Mouse (Mus musculus) liver (tissue): ENCODE data around the gene Dxo.
A peak's percentile ranks its signal among the peaks of the same experiment; 100 is the strongest.

ENCODE experiments used
- DNase-seq: peaks from one replicate; pipeline ENCODE4 v3.0.0-alpha.2; 2020; ENCODE audit warnings: mixed read lengths

Gene Dxo

DNA sequence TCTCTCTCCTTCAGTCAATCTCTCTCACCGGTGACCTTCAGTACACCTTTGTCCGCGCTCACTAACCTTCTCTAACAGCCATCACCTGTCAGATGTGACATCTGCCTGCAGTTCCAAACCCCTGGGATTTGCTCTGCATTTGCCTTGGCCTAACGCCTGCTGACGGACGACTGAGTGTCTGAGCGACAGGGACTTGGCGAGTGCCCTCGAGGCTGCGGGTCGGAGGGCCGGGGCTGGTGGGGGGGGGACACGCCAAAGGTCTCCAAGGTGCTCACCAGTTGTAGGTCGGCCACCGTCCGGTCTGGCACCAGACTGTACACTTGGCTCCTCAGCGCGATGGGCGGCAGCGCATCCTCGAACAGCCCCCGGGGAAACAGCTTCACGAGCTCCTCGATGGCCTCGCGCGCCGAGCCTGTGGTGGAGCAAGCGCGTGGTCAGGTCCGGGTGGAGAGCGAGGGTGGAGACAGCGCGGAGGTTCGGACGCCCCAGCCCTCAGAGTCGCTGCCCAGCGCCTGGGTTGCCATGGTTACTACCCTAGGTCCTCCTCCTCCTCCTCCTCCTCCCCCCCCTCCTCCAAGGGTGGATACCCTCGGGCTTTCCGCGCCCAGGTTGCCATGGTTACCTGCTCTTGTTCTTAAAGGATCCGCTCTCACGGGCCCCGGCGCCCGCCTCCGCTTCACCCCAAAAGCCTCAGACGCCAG, 514 bp upstream of the Dxo start:
- peak; percentile 84 for DNase-seq

DNA sequence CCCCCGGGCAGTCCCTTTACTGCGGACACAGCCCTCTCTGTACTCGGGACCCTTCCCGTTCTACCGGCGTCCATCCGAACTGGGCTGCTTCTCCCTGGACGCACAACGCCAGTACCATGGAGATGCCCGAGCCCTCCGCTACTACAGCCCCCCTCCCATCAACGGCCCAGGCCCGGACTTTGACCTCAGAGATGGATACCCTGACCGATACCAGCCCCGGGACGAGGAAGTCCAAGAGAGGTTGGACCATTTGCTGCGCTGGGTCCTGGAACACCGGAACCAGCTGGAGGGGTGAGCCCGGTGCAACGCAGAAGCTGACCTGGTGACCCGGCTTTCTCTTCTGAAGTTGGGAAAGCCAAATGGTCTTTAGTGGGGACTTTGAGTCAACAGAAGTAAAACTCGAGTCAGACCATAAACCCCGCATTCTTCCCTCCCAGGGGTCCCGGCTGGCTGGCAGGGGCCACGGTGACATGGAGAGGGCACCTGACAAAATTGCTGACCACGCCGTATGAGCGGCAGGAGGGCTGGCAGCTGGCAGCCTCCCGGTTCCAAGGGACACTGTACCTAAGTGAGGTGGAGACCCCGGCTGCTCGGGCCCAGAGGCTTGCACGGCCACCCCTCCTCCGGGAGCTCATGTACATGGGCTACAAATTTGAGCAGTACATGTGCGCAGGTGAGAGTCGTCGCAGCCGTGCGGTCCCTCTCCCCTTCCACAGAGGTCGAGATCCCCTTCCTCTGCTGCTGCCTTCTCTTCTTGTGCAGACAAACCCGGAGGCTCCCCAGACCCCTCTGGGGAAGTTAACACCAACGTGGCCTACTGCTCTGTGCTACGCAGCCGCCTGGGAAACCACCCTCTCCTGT, 875 bp downstream of the Dxo start:
- DNase-seq = no peak

DNA sequence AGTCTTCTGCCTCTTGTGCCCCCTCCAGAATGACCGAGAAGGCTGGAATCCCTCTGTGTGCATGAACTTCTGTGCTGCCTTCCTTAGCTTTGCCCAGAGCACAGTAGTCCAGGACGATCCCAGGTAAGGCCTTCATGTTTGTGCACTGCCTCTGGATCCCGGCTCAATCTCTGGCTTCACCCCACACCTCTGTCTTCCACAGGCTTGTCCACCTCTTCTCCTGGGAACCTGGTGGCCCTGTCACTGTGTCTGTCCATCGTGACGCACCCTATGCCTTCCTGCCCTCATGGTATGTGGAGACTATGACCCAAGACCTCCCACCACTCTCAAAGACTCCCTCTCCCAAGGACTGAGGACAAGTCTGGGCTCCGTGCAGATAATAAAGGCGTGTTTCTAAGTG, 2.0 kb downstream of the Dxo start:
- DNase-seq = no peak

DNA sequence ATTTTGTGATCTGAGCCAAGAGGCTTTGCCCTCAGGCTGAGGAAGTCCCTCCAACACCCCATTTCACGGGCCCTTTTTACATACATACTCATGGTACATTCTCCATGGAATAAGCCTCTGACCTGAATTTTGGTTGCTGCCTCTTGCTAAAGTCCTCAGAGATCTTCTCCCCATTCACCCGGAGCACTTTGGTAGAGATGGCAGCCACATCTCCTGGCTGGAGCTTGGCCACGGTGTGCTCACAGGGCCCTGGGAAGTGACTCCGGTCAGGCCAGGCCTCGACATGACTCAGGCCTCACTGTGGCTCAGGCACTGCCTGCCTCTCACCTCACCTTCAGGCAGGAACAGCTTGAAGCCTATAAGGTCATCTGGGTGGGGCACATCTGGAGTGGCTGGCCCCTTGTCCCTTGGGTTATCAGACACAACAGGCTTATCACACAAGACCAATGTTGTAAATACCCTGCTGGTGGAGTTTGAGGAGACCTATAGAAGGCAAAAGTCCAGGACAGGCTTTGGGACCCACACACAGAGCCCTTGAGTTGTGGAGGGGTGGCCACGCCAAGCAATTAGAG, 4.0 kb downstream of the Dxo start:
- DNase-seq = peak; percentile 40

DNA sequence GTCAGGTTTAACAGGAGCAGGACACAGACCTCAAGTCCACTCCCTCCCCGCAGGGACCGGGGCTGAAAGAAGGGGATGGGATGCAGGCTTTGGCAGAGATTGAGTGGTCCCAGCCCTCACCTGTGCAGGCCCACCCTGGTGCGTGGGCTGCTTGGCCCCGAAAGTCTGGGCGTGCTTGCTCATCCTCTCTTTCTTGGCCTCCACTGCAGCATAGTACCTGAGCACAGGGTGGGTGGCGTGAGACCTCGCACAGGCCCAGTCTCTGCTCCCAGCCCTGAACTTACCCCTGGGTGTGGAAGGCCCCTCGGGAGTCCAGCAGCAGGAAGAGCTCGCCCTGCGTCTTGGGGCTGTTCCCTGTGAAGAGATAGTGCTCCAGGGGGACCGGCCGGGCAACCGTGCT, 8.1 kb downstream of the Dxo start:
- no peak for DNase-seq

DNA sequence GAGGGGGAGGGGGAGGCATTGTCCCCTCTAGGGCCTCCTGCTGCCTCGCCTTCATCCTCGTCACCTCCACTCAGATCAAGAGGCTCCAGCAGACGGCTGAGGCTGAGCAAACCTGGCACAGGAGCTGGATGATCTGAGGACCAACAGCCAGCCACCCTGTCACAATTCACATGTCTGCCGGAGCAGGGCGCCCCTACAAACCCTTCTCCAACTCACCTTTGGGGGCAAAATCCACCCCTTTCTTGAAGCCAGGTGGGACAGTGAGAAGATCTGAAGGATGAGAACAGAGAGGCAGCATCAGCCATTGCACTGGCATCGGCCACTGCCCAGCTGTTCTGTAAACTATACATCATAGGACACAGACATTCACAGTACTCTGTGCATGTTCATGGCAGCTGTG, 10.4 kb downstream of the Dxo start:
- DNase-seq = no peak

DNA sequence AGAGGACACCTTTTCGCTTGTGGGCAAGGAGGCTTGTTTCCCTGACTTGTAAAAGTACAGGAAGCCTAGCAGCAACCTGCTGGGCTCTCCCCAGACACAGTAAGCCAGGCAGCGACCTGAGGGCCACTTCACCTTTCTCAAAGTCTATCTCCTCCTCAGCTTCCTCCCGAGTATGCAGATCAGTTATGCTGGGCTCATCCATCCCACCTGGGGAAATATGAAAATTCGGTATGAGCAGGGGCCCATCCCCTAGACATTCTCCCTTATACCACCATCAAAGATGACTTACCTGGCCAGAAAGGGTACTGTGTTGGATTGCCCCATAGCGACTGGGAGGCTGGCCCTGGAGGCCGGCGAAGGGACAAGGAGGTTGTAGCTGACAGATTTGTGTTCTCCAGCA, 10.8 kb downstream of the Dxo start:
- DNase-seq = no peak

DNA sequence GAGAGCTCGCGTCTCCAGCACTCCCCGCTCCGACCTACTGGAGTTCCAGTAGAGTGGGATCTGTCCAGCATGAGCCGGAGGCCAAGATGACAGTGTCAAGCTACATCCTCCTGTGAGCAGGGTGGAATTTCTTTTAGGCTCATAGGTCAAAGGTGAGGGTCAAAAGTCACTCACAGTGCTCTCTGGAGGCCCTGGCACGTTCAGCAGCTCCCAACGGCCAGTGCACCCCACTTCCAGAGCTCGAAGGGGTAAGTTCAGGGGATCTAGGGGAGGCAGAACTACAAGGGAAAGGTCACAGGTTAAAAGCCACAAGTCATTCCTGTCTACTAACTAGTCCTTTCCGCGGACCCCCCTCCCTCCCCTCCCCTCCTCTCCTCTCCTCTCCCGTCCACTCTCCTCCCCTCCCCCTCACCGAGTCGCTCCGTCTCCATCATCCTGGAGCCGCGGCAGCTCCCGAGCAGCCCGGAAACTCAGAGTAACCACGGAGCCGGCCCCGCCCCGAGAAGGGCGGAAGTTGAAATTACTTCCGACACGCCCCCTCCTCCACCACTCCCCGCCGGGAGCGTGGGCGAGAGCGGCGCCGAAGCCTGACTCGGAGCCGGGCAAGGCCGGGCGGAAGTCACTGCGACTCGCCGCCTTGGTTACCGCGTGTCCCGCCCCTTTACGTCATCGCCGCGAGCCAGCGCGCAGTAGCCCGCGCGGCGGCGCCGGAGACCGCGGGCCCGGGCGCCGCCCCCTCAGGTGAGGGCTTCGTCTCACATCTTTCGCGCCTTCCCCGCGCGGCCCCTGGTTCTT, 13.1 kb downstream of the Dxo start, which contains the start of the genes Skiv2l and Nelfe:
TSS of gene Skiv2l (minus strand) at position 489 of the 795 bp plus-strand sequence.
TSS of gene Nelfe (plus strand) at position 670 of the 795 bp plus-strand sequence.
- peak; percentile 98 for DNase-seq

DNA sequence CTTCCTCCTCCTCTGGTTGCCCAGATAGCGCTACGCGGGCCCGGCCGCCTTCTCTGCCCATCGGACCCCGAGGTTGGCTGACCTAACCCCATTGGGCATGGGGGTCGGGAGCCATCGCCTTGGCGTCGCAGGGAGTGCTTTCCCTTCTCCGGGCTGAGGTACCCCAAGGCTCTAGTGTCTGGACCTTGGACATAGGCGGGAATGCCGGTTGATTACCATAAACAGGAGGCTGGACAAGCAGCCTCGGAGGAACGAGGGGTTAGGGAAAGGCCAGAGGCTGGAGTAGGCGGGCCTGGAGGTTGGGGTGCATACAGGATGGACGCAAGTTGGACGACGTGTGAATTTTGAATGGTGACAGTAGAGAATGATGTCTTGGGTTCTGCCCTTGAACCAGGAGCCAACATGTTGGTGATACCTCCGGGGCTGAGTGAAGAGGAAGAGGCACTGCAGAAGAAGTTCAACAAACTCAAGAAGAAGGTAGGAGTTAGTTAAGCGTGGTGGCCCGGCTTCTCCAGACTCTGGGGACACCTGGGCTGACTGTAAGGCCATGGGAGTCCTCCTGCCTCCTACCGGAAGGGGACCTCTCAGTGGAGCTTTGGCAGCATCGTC, 13.8 kb downstream of the Dxo start:
- no peak for DNase-seq

DNA sequence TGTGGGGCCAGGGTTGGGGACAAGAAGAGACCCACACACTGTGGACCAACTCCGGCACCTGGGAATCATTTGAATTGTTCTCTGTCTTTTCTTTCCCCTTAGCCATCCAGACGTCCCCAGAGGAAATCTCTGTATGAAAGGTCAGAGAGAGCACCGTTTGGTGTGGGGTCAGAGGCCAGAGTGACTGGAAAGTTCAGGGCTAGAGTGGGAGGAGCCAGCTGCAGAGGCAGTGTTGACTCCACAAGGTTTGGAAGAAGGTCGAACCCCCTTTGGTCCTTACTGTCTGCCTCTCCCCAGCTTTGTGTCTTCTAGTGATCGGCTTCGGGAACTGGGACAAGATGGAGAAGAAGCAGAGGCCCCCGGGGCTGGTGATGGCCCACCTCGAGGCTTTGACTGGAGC, 16.7 kb downstream of the Dxo start:
- DNase-seq = no peak

DNA sequence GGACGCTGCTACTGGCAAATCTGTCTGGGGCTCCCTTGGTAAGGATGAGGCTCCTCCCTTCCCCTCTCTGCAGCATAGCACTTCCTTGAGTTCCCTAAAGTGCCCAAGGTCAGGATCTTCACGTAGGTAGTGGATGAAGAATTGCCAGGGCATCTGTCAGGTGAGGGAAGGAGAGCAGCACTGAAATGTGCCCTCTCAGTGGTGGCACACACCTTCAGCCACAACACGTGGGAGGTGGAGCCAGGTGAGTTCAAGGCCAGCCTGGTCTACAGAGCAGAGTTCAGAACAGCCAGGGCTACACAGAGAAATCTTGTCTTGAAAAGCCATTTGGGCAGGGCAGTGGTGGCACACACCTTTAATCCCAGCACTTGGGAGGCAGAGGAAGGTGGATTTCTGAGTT, 17.9 kb downstream of the Dxo start:
- no peak for DNase-seq

DNA sequence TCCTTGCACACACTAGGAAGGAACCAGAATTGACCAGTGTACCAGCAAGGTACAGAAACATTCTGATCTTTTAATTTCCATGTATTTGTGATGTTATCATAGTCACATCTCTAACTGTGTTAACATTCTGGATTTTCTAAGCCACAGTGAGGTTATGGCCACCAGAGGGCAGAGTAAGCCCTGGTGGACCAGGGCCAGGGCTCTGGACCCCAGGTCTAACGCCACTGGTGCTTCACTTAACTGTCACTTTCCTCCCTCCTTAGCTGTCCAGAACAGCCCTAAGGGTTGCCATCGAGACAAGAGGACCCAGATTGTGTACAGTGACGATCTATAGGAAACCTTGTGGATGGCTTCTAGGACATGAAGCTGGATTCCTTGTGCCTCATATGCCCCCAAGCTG, 19.0 kb downstream of the Dxo start:
- peak; percentile 50 for DNase-seq

DNA sequence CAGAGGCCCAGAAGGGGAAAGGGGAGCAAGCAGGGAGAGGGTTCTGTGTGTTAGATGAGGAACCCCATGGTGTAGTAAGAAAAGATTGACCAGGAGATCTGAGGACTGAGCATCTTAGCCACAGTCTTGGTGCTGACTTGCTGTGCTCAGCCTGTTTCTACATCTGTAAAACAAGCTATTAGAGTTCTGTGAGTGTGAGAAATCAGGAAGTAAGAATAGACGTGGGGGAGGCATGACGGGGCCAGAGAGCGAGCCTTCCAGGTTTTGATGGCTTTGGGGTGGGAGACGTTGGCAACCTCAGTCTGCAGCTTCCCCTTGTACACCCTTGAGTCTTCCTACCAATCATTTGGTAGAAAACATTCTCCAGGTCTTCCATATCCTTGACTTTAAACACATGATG, 21.9 kb downstream of the Dxo start:
- no peak for DNase-seq

DNA sequence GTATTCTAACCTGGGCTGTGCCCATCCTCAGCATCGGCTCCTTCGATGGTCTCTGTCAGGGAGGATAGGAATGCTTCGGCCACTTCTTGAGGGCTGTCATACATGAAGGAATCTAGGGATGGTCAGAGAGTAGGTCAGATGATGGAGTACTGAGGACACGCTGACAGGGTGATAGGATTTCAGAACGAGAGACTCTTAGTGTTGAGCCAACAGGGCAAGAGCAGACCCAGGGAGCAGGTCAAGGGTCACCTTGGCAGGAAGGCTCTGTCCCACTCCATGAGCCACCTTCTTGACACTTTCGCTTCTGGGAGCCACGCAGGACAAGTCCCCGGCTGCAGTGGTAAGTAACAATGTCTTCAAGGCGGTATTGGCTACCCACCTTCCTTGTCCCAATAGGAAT, 23.7 kb downstream of the Dxo start:
- no peak for DNase-seq

DNA sequence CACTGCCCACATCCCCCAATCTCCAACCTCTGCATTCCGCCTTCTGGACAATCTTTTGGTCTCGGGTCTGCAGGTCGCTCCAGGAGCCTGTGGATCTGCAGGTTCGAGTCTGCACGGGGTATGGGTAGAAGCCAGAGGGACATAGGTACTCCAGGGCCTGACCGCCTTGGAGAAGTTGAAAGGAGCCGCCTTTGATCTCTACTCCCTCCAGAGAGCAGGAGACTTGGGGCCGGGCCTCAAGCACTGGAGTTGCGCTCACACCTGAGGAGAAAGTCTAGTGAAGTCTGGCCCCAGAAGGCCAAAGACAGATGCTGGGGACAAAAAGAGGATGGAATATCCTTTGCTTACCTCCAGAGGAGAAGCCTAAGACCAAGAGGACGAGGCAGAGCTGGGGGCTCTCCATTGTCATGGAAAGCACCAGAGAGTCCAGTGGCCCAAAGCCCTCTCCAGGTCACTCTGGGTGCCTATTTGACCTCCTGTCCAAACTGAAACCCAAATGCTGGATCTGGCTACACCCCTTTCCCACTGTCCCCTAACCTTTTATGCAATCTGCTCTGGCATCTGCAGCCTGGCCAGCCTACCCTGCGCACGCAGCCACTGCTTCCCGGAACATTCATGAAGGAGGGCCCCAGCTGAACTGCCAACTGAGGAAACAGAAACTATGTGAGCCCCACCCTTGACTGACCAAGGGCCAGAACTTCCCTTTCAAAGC, 25.0 kb downstream of the Dxo start:
- DNase-seq = peak; percentile 36

DNA sequence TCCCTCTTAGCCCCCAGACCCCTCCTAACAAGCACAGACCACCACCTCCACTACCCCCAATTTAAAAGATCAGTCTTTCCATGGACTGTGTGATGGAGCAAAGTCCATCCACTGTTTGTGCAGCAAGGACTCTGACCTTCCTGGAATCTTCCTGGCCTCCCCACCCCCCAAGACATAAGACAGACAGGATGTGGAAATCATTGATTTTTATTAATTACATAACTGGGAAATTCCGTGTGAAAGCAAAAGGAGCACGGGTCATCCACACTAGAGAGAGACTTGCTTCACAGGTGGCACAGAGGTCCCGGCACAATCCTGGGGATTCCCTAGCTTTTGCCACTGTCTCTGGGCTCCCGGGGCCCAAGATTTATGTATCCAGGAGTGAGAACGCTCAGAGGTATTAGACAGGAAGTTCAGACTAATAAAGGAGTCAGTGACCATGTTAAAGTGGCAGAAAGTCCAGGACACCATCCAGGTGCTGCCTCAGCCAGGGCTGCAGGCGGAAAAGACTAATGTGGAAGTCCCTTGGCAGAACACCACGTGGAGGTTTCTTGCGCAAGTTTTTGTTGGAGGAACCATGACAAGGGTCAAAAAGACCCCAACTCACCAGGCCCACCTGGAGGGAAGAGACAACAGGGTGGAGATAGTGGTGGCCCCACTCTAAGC, 25.7 kb downstream of the Dxo start, which contains the start of gene Cfb:
TSS of gene Cfb (minus strand) at position 103 of the 666 bp plus-strand sequence.
- DNase-seq = no peak

DNA sequence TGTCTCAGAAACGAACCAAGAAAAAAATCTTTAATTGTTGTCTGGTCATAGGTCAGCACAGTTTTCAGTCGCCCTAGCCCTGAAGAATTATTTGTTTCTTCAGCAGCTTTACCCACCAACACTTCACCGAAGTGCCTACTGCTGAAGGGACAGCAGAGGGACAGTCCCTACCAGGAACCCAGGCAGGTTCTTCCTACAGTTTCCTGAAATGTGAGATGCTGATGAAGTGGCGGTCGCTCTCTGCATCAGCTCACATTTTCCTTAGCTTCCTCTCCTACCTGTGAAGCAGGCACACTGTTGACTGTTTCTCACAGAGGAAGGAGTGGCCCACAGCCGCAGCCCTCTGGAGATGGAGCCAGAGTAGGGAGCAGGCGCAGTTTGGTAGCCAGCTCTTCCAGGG, 29.2 kb downstream of the Dxo start:
- DNase-seq = no peak

DNA sequence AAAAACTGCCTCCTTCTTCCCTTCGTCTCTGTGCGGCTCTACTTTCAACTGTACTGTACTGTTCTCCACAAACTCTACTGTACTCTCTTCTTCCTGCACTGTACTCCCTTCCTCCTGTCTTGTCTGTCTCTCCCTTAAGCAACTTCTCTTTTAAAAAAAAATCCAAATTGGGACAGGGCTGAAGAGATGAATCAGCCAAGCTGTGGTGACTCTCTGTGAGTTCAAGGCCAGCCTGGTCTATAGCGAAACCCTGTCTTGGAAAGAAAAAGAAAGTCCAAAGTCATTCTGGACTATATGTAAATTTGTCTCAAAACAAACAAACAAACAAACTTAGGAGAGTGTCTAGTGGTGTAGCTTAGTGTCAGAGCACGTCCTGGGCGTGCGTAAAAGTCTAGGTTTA, 37.5 kb downstream of the Dxo start:
- DNase-seq = no peak

DNA sequence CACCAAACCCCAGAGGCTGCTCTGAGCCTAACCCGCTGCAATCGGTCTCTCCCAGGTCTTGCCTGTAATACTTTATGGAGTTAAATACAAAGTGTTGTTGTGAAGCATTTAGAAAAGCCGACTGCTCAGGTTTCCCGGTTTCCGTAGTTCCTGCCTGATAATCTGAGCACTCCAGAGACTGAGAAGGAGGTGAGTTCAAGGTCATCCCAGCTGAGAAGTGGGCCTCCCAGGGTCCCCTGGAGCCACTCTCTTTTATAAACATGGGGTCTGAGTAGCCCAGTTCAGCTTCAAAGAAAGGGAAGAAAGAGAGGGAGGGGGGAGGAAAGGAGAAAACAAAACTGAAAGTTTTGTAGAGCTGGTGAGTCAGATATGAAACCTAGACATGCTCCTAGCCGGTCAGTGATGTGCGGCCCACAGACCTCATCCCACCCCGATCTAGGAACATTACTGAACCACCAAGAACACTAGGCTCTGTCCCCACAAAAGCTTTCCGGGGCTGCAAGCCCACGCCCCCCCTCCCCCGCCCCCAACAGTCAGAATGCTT, 42.6 kb downstream of the Dxo start, which contains the start of gene Zbtb12:
TSS of gene Zbtb12 (plus strand) at position 148 of the 544 bp plus-strand sequence.
- no peak for DNase-seq

DNA sequence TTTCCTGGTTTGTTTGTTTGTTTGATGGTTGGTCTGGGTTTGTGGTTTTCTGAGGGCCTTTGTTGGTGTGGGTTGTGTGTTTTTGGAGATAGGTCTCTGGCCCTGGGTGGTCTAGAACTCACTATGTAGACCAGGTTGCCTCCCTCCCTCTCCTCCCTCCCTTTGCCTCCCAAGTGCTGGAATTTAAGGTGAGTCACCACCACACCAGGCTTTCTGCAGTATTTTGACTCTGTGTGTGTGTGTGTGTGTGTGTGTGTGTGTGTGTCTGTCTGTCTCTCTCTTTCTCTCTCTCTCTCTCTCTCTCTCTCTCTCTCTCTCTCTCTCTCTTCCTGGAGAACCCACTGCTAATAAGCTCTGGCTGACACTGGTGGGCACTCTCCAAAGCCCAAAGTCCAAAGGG, 44.3 kb downstream of the Dxo start:
- no peak for DNase-seq
